1 mouse cellular context compared by ENCODE assay signal in the genomic region with DNA sequence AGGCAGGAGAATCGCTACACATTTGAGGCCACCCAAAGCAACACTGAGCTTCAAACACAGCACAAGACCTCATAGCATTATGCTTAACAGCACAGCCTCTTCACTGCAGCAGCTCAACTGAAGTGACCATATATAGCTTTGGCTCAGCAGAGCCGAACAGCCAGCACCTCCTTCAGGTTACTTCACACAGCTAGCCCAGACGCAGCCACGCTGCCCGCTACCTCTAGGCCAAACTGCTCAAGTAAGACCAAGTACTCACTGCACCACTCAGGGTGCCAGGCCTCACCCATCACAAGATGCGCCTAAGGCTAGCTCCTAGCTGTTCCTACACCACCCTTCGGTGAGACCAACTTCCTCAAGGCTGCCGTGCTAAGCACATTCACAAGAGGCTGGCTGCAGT.
TF ChIP-seq lines count a peak whose summit lies in the region.

No protein-coding gene starts in this region.

TF ChIP-seq in CH12.LX, 34 proteins besides CTCF, POLR2A, EP300 and RAD21:
- TF ChIP-seq POLR2AphosphoS2 (IDR thresholded peaks at IDR 0.05; ENCODE audit: low read depth, low read length) = no peak
- TF ChIP-seq MXI1 (IDR thresholded peaks at IDR 0.05; ENCODE audit: low read depth, low read length) = 0 out of 2 replicates have a peak, but pooled peaks have one; percentile 3
- no peak for TF ChIP-seq ZMIZ1 (IDR thresholded peaks at IDR 0.05; ENCODE audit: low read depth, low read length)
- no peak for TF ChIP-seq E2F4 (IDR thresholded peaks at IDR 0.05; ENCODE audit: insufficient replicate concordance, low read depth, low read length)
- no peak for TF ChIP-seq USF2 (conservative IDR thresholded peaks at IDR 0.05; ENCODE audit: low read depth, low read length)
- no peak for TF ChIP-seq KAT2A (IDR thresholded peaks at IDR 0.05; ENCODE audit: insufficient replicate concordance, low read length)
- TF ChIP-seq ZNF384 (IDR thresholded peaks at IDR 0.05; ENCODE audit: low read depth, low read length) = no peak
- no peak for TF ChIP-seq IRF4 (IDR thresholded peaks at IDR 0.05; ENCODE audit: low read depth, low read length)
